Mouse (Mus musculus): ENCODE measurements at regions not wholly inside any gene's neighbourhood (a gene's known extent, or its start where the extent isn't known, plus 50 kb on each side); places are given as distances from the start of the nearest gene placed in this dataset.
"Not testable (repeated sequence)": the region's sequence is repeated elsewhere in the genome, so short reads cannot be mapped to it uniquely, and the experiment has no call there.

DNA sequence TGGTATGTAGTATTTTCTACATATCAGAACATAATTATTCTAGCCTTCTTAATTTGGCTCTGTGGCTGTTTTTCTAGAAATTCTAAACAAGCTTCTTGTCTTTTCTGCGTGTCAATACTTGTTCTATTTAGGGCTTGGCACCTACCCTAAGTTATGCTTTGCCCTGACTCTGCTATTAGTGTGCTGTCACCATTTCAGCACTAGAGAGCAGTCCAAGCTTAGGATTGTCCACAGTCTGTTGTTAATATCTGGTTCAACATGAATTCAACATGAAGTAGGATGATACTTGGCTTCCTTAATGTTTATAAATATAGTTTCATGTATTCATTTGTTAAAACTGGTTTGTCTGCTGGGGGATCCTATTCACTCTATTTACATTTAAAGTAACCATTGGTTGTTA lies 61.2 kb downstream of the Maged1 start:
- peak; percentile 63 for DNase-seq (ENCODE audit: low spot score)

DNA sequence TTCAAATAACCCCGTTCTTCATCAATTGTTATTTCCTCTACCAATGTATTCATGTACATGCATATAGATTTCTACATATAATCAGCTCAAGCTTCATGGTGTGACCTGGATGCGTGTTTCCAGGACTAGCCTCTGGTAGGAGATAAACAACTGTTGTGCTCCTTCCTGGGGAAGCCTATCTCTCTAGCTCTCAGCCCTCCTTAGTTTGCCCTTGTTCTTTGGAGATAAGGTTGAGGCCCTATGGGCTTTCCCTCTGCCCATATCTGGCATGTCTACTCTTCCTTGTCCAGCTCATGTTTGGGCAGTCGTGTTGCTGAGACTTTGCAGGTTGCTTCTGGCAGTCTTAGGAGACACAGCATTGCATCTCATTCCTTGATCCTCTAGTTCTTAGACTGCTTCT lies 74.3 kb downstream of the Maged1 start:
- DNase-seq (ENCODE audit: low spot score): not testable (repeated sequence)

All from adipocyte (in vitro differentiated cells).